Mouse (Mus musculus) CH12.LX (cell line): ENCODE measurements at regions not wholly inside any gene's neighbourhood (a gene's known extent, or its start where the extent isn't known, plus 50 kb on each side); places are given as distances from the start of the nearest gene placed in this dataset.

Source experiments
- DNase-seq: peaks from one replicate; pipeline ENCODE4 v3.0.0-alpha.2; 2013; ENCODE audit errors: extremely low read depth
- H3K27ac ChIP-seq: 2 replicates; pipeline ENCODE4 v1.5.1; 2012; ENCODE audit warnings: low read depth, mild to moderate bottlenecking, control low read depth, moderate library complexity; ENCODE audit not compliant: insufficient read depth
- H3K27me3 ChIP-seq: replicated peaks from 2 replicates; pipeline ENCODE3; 2012; ENCODE audit warnings: inconsistent platforms
- H3K36me3 ChIP-seq, 2 experiments: replicated peaks in 1 of 2; 2 replicates each; pipeline versions ENCODE3 to v1.6.1; 2012; ENCODE audit warnings: inconsistent platforms in 1 of 2, low read length in 1 of 2, mild to moderate bottlenecking in 1 of 2, mixed read lengths in 1 of 2, moderate library complexity in 1 of 2; ENCODE audit not compliant: control insufficient read depth in 1 of 2, insufficient read depth in 1 of 2
- H3K4me1 ChIP-seq, 2 experiments: 2 replicates each; pipeline ENCODE4 v1.6.1; 2012; ENCODE audit warnings: inconsistent platforms in 1 of 2, moderate library complexity in 1 of 2; ENCODE audit not compliant: insufficient read depth in 2 of 2, control insufficient read depth in 1 of 2
- H3K4me2 ChIP-seq: 2 replicates; pipeline ENCODE4 v1.6.1; 2012; ENCODE audit warnings: low read depth, mild to moderate bottlenecking, control low read depth; ENCODE audit not compliant: poor library complexity, insufficient read depth, severe bottlenecking
- H3K4me3 ChIP-seq, 3 experiments: fragments of 150-350 bp in 1 of 3; sonication (generic) in 1 of 3; replicated peaks in 1 of 3; 2 replicates each; pipeline versions ENCODE3 to v1.5.1; 2011 to 2012; ENCODE audit warnings: low read depth in 2 of 3, low read length in 2 of 3, mild to moderate bottlenecking in 2 of 3, moderate library complexity in 2 of 3, control low read depth in 1 of 3, improper control_type of control experiment in 1 of 3, inconsistent platforms in 1 of 3, mixed read lengths in 1 of 3; ENCODE audit not compliant: poor library complexity in 1 of 3
- H3K79me2 ChIP-seq: replicated peaks from 2 replicates; pipeline ENCODE4 v1.6.1; 2012; ENCODE audit warnings: mild to moderate bottlenecking, moderate library complexity; ENCODE audit not compliant: control insufficient read depth, poor library complexity, insufficient read depth, severe bottlenecking; ENCODE audit errors: extremely low read depth
- H3K9ac ChIP-seq: 2 replicates; pipeline ENCODE4 v1.6.1; 2012; ENCODE audit warnings: low read depth, mild to moderate bottlenecking, control low read depth, moderate library complexity; ENCODE audit not compliant: insufficient read depth
- H3K9me3 ChIP-seq: replicated peaks from 2 replicates; pipeline ENCODE3; 2012; ENCODE audit warnings: low read length, inconsistent platforms, mixed read lengths
- BHLHE40 ChIP-seq: IDR thresholded peaks from 2 replicates; pipeline ENCODE4 v1.6.1; 2011; ENCODE audit warnings: mild to moderate bottlenecking, low read depth, low read length, improper control_type of control experiment
- CHD1 ChIP-seq: IDR thresholded peaks from 2 replicates; pipeline ENCODE4 v1.6.1; 2012; ENCODE audit warnings: low read depth, low read length, improper control_type of control experiment, inconsistent platforms
- CHD2 ChIP-seq: IDR thresholded peaks from 2 replicates; pipeline ENCODE4 v1.6.1; 2011; ENCODE audit warnings: low read length, improper control_type of control experiment
- CTCF ChIP-seq, 2 experiments: IDR thresholded peaks in 1 of 2; conservative IDR thresholded peaks in 1 of 2; 2 replicates each; pipeline ENCODE4 v1.5.1; 2011 to 2012; ENCODE audit warnings: low read depth in 2 of 2, low read length in 2 of 2, improper control_type of control experiment in 1 of 2, inconsistent platforms in 1 of 2, mild to moderate bottlenecking in 1 of 2, moderate library complexity in 1 of 2
- E2F4 ChIP-seq: IDR thresholded peaks from 2 replicates; pipeline ENCODE4 v1.6.1; 2011; ENCODE audit warnings: low read depth, low read length, improper control_type of control experiment; ENCODE audit not compliant: insufficient replicate concordance
- ELF1 ChIP-seq: IDR thresholded peaks from 2 replicates; pipeline ENCODE4 v1.6.1; 2014; ENCODE audit warnings: low read depth, mild to moderate bottlenecking, inconsistent platforms, low read length, improper control_type of control experiment
- GABPA ChIP-seq: IDR thresholded peaks from 2 replicates; pipeline ENCODE4 v1.6.1; 2012; ENCODE audit warnings: low read depth, low read length, improper control_type of control experiment, inconsistent platforms; ENCODE audit not compliant: insufficient replicate concordance
- HCFC1 ChIP-seq: IDR thresholded peaks from 2 replicates; pipeline ENCODE4 v1.6.1; 2012; ENCODE audit warnings: low read depth, mild to moderate bottlenecking, inconsistent platforms, low read length, improper control_type of control experiment
- JUN ChIP-seq: IDR thresholded peaks from 2 replicates; pipeline ENCODE4 v1.6.1; 2011; ENCODE audit warnings: low read depth, mild to moderate bottlenecking, low read length, improper control_type of control experiment, moderate library complexity; ENCODE audit not compliant: insufficient read depth
- KAT2A ChIP-seq: IDR thresholded peaks from 2 replicates; pipeline ENCODE4 v1.6.1; 2012; ENCODE audit warnings: low read length, improper control_type of control experiment, inconsistent platforms; ENCODE audit not compliant: insufficient replicate concordance
- MAX ChIP-seq: IDR thresholded peaks from 2 replicates; pipeline ENCODE4 v1.6.1; 2011; ENCODE audit warnings: low read length, improper control_type of control experiment
- MAZ ChIP-seq: IDR thresholded peaks from 2 replicates; pipeline ENCODE4 v1.6.1; 2012; ENCODE audit warnings: low read depth, mild to moderate bottlenecking, inconsistent platforms, low read length, improper control_type of control experiment, moderate library complexity
- MEF2A ChIP-seq: IDR thresholded peaks from 2 replicates; pipeline ENCODE4 v1.6.1; 2014; ENCODE audit warnings: low read depth, mild to moderate bottlenecking, inconsistent platforms, low read length, improper control_type of control experiment, borderline replicate concordance
- MXI1 ChIP-seq: IDR thresholded peaks from 2 replicates; pipeline ENCODE4 v1.6.1; 2011; ENCODE audit warnings: mild to moderate bottlenecking, low read depth, low read length, improper control_type of control experiment
- MYC ChIP-seq: IDR thresholded peaks from 2 replicates; pipeline ENCODE4 v1.6.1; 2011; ENCODE audit warnings: low read depth, mild to moderate bottlenecking, improper control_type of control experiment, low read length
- NELFE ChIP-seq: IDR thresholded peaks from 2 replicates; pipeline ENCODE4 v1.6.1; 2011; ENCODE audit warnings: low read depth, low read length, improper control_type of control experiment
- PAX5 ChIP-seq: IDR thresholded peaks from 2 replicates; pipeline ENCODE4 v1.6.1; 2012; ENCODE audit warnings: low read length, inconsistent platforms, mixed read lengths
- POLR2A ChIP-seq: IDR thresholded peaks from 2 replicates; pipeline ENCODE4 v1.6.1; 2011; ENCODE audit warnings: low read depth, mild to moderate bottlenecking, improper control_type of control experiment, low read length
- RAD21 ChIP-seq: IDR thresholded peaks from 2 replicates; pipeline ENCODE4 v1.6.1; 2011; ENCODE audit warnings: low read depth, mild to moderate bottlenecking, low read length, improper control_type of control experiment, moderate library complexity
- TBP ChIP-seq: conservative IDR thresholded peaks from 2 replicates; pipeline ENCODE4 v1.6.1; 2011; ENCODE audit warnings: low read depth, low read length, improper control_type of control experiment
- UBTF ChIP-seq: IDR thresholded peaks from 2 replicates; pipeline ENCODE4 v1.6.1; 2012; ENCODE audit warnings: low read depth, mild to moderate bottlenecking, inconsistent platforms, low read length, improper control_type of control experiment, moderate library complexity
- USF1 ChIP-seq: IDR thresholded peaks from 2 replicates; pipeline ENCODE4 v1.6.1; 2014; ENCODE audit warnings: low read depth, mild to moderate bottlenecking, inconsistent platforms, low read length, improper control_type of control experiment
- USF2 ChIP-seq: conservative IDR thresholded peaks from 2 replicates; pipeline ENCODE4 v1.6.1; 2011; ENCODE audit warnings: low read depth, low read length, improper control_type of control experiment
- ZC3H11A ChIP-seq: IDR thresholded peaks from 2 replicates; pipeline ENCODE4 v1.6.1; 2012; ENCODE audit warnings: low read depth, mild to moderate bottlenecking, inconsistent platforms, low read length, improper control_type of control experiment
- ZKSCAN1 ChIP-seq: IDR thresholded peaks from 2 replicates; pipeline ENCODE4 v1.6.1; 2012; ENCODE audit warnings: low read depth, inconsistent platforms, low read length, improper control_type of control experiment, borderline replicate concordance
- dilution Hi-C: fragments of 300-500 bp; cut with MboI; formaldehyde crosslinking; loops from 2 replicates; pipeline ENCODE4 v1.14.3; 2020; ENCODE audit warnings: low sequenced_read_pairs; ENCODE audit not compliant: extremely low pct_unique_long_range_greater_than_20kb, extremely low pct_ligation_motif_present
- in situ Hi-C: fragments of 300-500 bp; cut with MboI; formaldehyde crosslinking; loops from 3 replicates; pipeline ENCODE4 v1.14.3; 2019; ENCODE audit warnings: low sequenced_read_pairs, low pct_ligation_motif_present, low pct_unique_long_range_greater_than_20kb, mixed read lengths

DNA sequence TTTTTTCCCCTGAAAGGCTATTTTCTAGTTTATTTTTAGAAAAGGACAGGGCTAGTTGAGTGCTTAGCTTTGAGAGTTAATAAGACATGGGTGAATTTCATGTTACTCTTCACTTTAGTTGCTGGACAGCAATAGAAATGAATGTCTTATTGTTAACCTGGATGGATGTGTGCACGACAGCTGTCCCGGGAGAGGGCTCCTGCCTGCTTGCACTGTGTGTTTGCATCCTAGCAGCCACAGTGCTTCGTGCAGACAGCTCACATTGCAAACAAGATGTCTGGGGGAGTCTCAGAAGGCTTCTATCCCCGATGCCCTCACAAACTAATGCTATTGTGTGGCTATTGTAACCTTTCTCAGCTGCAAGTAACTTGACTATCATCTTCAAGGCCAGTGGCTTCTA, 221.0 kb downstream of the Mex3b start:
- Histone ChIP-seq H3K4me3 (no peak overlapping the region), H3K36me3 (no peaks in the 10 kb centered on the region), H3K27me3 (no peaks in the 10 kb centered on the region), H3K27ac (no peak overlapping the region), H3K9me3 (no peaks in the 10 kb centered on the region), H3K4me1 (peaks cover 0 to 11% of the 10 kb centered on the region in 2 experiments; a peak in 1 of 4 replicates), H3K4me2 (no peak overlapping the region), H3K9ac (no peak overlapping the region), H3K79me2 (no peaks in the 10 kb centered on the region)
- TF ChIP-seq PAX5 (no peak), NELFE (no peak), ZC3H11A (no peak), CTCF (conservative IDR thresholded peaks at IDR 0.05 in 1 of 2, IDR thresholded peaks at IDR 0.05 in 1 of 2; ENCODE audit: low read depth in 2 of 2, low read length in 2 of 2) (no peak)
- DNase-seq: no peak
- in situ Hi-C loops: no loop called here
- dilution Hi-C loops: no loop called here

DNA sequence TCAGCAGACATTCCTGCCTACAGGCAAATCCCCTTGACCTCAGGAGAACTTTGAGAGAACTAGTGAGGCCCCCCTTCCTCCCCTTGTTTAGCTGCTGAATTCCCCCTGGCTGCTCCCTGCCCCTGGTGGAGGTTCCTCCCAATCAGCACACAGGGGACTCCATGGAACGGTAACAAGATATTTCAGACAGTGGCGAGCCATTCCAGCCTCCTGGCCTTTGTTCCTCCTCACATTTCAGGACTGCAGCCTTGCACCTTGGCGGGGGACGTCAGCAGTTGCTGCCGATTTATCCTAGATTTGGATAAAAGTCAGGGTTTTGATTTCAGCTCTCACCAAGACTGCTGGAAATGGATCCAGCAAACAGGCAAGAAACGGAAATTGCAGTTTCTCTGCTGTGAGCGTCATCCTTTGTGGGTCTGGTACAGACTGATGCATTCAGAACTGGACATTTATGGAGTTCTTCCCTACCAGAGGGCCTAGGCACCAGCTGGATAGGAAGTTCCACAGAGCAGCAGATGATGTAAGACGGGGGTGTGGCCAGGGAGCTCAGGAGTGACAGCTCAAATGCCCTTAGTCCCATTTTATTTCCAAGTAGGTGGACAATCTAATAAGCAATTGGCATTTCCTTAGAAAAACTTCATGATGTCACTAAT, 222.3 kb downstream of the Mex3b start:
- peaks cover 0 to 11% of the 10 kb centered on the region in 2 experiments; a peak in 2 of 4 replicates for H3K4me1 ChIP-seq
- in situ Hi-C loops: no loop called here

DNA sequence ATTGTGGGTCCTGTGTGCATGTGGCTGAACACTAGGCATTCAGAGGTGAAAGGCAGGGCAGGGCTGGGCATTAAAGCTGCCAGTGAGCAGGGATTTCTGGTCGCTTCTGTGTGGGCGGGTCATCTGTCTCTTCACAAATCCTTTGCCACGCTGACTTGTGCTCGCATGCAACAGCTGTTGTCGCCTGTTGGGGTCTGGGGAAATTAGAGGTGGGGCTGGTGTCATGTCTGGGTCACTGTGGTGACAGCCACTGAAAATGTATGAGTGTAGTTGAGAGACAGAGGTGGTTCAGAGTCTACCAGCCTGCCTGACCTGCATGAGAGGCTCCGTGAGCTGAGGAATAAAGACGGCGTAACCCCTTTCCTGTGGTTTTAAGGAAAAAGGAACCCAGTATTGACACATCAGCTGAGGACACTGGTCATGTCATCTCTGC, 226.8 kb downstream of the Mex3b start:
- H3K79me2 ChIP-seq: no peaks in the 10 kb centered on the region
- dilution Hi-C loops: no loop called here
- DNase-seq: no peak
- no peaks in the 10 kb centered on the region for H3K27me3 ChIP-seq
- H3K9ac ChIP-seq: no peak overlapping the region
- H3K4me1 ChIP-seq: peaks cover 0 to 14% of the 10 kb centered on the region in 2 experiments; a peak in 3 of 4 replicates
- TF ChIP-seq JUN (no peak), USF1 (no peak), HCFC1 (no peak), BHLHE40 (no peak), KAT2A (no peak), CHD2 (no peak), MAZ (no peak), USF2 (no peak), ZKSCAN1 (no peak), MYC (no peak), UBTF (no peak), RAD21 (no peak), TBP (no peak), MXI1 (no peak), MAX (no peak), CHD1 (no peak), MEF2A (no peak), POLR2A (no peak), E2F4 (no peak)
- TF ChIP-seq, all 38 proteins: peak for 0
- in situ Hi-C loops: no loop called here
- no peak overlapping the region for H3K4me2 ChIP-seq
- H3K4me3 ChIP-seq: no peak overlapping the region
- no peaks in the 10 kb centered on the region for H3K9me3 ChIP-seq
- no peak overlapping the region for H3K27ac ChIP-seq
- no peaks in the 10 kb centered on the region for H3K36me3 ChIP-seq

More for the DNA sequence above, 222.3 kb downstream of the Mex3b start:
- dilution Hi-C loops: no loop called here
- no peaks in the 10 kb centered on the region for H3K27me3 ChIP-seq
- no peaks in the 10 kb centered on the region for H3K36me3 ChIP-seq
- H3K79me2 ChIP-seq: no peaks in the 10 kb centered on the region
- H3K4me3 ChIP-seq: no peak overlapping the region
- TF ChIP-seq CTCF (conservative IDR thresholded peaks at IDR 0.05 in 1 of 2, IDR thresholded peaks at IDR 0.05 in 1 of 2; ENCODE audit: low read depth in 2 of 2, low read length in 2 of 2): no peak
- TF ChIP-seq ELF1: no peak
- TF ChIP-seq GABPA: no peak
- TF ChIP-seq USF2: no peak
- no peak for TF ChIP-seq E2F4
- no peak for TF ChIP-seq JUN
- no peak for TF ChIP-seq USF1
- H3K4me2 ChIP-seq: no peak overlapping the region
- no peak overlapping the region for H3K9ac ChIP-seq
- DNase-seq: no peak
- no peak overlapping the region for H3K27ac ChIP-seq
- H3K9me3 ChIP-seq: no peaks in the 10 kb centered on the region
